Mouse (Mus musculus) right cerebral cortex, postnatal 36 days (tissue): ENCODE measurements at regions not wholly inside any gene's neighbourhood (a gene's known extent, or its start where the extent isn't known, plus 50 kb on each side); places are given as distances from the start of the nearest gene placed in this dataset.
A peak's percentile ranks its signal among the peaks of the same experiment; 100 is the strongest.

Experiments used
- DNase-seq, 2 experiments: peaks; one replicate each; pipeline ENCODE4 v3.0.0; 2022; ENCODE audit warnings: low spot score in 2 of 2, mixed read lengths in 1 of 2

DNA sequence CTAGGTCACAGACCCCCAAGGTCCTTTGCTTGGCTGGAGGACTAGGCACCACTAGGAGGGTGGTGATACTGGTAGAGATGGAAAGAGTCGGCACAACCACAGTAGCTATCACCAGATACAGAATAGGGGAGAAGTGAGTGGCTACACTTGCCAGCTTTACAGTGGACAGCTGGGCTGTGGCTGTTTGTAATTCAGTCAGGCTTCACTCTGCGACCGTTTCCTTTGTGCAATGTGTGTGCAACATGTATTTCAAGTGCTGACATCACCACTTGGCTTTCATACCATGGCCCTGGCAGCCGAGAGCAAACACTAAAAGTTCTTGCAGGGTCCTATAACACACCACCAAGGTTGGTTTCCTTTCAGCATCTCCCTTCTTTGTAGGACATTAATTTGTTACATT, 181.7 kb upstream of the Egln3 start:
- no peak for DNase-seq

DNA sequence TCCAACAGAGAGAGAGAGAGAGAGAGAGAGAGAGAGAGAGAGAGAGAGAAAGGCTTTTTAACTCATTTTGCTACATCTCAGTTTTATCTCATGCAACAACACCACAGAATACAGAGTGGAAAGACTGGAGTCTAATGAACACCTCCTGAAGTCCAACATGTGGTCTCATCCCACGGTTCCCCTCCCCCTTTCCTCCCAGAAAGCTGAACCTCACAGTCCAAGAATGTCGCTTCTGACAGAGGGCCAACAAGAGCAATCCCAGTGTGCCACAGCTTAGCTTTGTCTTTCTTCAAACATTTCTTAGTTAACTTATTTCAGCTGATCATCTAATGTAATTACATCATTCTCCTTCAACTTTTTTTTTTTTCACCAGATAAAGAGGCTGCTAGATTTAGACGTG, 180.5 kb upstream of the Egln3 start:
- DNase-seq = no peak

DNA sequence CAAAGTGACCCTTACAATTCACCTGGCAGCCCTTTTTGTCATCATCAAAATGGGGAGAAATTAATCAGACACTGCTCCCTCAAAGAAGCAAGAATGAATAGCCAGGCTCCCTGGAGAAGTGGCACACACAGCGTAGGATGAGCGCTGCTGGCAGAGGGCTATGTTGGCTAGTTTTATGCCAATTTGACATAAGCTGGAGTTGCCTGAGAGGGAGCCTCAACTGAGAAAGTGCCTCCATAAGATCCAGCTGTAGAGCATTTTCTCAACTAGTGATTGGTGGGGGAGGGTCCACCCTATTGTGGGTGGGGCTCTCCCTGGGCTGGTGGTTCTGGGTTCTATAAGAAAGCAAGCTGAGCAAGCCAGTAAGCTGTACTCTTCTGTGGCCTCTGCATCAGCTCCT, 179.3 kb upstream of the Egln3 start:
- DNase-seq = no peak

DNA sequence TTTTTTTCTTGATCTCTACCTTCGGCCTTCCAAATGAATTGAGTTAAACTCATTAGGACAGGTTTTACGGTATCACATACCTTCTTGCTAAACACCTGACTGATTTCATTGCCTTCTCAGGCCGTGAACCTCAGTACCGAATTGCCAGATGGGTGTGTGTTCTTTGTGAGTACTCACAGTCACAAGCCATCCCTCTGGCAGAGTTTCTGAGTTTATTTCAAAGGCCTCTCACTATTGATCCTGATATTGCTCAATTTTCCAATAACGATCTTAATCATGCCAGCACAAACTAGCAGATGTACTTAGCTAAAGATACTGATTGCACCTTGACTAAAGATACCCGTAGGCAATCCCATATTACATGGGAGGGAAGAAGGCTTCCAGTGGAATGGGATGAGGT, 178.4 kb upstream of the Egln3 start:
- DNase-seq = no peak

DNA sequence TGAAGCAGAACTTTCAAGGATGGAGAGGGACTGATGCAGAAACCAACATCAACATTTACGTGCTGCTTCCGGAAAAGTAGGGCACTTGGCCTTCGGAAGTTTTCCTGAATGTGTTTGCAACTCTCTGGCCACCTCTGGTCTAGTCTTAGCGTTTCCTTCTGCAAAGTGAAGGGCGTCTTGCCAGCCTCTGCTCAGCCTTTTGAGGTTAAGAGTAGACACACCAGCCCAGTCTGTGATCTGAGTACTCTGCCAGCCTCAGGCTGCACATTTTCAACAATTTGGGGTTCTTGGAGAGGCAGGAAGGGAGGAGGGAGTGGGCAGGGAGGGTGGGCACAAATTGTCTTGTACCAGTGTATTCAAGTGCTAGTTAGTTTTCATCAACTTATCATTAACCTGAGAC, 176.7 kb upstream of the Egln3 start:
- no peak for DNase-seq

DNA sequence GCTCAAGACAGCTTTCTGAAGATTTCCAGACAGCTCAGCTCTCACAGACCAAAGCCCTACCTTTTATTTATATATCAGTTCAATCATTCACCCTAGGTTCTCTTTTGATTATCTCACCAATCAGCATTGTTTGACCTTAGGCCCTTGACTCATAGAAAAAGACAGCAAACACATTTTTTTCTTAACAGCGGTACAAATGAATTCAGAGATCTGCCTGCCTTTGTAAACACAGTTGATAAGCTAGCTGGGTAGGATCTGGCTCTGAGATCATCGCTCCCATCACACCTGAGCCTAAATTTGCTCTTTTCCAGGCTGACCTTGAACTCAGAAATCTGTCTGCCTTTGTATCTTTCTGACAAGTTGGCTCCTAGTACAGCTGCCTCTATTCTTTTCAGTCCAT, 174.9 kb upstream of the Egln3 start:
- DNase-seq = no peak

DNA sequence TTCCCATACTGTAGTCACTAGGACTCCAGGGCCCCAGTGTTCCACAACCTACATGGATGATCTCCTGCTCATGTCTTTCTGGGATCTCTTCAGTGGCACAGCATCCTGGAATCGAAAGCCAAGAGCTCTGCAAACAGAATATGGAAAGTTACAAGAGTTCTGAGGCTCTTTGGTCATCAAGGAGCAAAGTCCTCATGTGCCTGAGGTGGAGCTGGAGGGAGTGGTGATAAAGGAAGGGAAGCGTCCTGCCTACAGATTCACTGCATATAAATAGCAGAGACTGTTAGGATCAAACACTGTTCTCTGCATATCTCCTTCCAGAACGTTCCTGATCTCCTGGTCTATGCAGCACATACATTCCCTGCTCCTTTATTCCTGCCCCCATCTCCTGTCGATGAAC, 170.4 kb upstream of the Egln3 start:
- no peak for DNase-seq

DNA sequence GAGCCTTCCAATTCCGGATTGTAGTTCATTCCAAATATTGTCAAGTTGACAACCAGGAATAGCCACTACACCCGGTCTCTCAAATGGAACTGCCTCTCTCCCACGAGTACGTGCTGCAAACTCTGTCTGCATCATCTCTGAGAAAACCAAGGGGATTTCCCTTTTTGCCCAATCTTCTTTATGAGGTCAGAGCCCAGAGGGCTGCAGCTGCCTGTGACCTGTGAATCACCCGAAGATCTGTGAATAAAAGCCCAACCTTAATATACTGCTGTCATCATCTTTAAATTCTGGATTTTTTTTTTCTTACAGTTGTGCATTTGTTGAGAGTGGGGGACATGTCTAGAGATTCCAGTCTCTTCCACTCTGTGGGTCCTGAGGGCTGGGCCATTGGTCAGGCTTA, 165.6 kb upstream of the Egln3 start:
- DNase-seq = no peak

DNA sequence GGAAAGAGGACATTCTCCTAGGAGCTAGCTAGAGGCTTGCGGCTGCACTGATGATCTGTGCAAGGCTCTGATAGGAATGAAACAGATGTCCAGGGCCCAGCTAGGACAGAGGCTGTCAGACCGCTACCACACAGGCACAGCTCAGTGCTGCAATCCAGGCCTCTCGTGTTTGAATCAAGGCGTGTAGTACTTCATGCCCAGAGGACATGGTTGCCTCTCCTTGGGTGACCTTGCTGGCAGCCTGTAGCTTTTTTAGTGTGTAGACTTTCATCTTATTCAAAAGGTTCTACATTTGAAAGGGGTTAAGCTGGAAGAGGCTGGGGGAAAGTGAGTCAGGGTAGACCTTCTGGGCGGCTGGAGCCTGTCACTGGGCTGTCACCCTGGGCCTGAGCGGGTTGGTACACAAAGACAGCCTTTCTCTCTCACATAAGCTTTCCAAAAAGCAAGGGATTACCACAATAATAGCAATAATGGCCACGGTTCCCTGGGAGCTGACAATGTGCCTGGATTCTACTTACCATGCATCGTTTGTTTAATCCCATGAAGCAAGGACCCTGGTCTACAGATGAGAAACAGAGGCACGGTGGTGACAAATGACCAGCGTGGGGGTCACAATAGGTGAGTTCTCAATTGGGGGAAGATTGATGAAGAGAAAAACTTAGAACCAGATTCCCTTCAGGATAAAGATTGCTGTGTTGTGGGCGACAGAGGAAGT, 160.9 kb upstream of the Egln3 start:
- DNase-seq = no peak

DNA sequence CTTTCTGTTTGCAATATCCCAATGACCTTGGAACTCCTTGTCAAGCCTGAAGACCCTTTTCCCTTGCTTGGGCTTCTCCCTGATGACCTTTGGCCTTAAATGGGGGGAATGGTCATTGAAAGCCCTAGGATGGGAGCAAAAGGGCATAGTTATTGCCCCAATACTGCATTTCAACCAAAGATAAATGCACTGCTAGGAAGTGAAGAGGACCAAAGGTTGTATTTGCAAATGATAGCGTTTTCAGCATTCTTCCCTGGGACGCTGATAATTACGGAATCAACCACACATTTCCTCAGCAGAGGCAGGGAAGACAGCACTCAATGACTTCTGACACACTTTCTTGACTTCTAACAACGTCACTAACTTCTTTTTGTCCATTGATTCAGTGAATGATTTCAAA, 158.1 kb upstream of the Egln3 start:
- no peak for DNase-seq

DNA sequence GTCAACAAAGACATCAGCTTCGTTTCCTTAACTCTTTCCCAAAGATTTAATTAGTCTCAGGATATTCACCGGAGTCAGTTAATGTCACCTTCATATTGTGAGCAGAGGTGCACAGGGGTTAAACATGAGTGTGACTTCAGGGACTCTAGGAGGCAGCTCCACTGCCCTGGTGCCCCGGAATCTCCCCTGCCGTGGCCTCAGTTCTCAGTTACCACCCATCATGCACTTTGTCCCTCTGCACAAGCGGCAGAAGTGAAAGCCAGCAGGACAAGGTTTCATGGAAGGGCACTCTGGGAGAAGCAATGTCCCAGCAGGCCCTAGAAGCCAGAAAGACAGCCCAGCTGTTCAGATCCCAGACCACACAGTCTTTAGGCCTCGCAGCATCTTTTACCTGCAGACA, 150.5 kb upstream of the Egln3 start:
- no peak for DNase-seq

DNA sequence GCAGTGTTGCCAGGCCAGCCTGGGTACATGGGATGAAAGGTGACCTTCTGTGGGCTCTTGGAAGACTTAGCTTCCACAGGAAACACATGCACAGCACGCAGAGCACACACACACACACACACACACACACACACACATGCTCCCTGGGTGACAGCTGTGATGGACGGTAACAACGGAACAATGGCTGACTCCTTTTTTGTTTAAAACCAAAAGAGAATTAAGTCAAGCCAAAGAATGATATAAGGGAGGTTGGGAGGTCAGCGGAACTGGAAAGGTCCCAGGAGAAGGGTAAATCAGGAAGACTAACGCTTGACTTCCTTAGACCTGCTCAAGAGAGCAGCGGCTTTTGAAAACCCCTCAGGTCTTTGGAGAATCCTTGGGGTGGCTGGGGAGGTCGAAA, 150.0 kb upstream of the Egln3 start:
- no peak for DNase-seq

DNA sequence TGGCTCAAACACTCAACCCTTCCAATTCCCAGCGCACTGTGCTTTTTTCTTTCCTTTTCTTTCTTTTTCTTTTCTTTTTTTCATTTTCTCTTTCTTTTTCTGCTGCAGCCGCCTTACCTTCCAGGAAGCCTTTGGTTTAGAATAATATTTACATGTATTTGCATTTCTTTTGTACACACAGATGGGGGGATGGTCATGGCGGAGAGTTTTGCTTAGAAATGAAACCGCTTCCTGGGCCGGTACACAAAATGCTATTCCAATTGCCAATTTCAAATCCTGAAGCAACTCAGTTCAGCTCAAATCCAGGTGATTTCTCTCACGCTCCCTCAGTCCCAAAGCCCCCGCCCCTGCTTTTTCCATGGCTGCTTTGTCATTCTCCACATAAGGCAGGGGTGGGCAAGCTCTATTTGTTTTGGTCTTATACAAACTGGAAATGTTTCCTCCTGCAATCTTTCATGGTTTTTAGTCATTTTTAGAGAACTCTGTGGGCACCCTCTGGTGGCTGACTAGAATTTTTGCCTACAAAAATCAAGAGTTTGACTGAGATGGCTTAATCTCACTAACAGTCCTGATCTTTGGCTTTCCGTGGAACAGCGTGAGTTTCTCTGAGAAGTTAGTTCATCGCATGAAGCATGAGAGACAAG, 149.4 kb upstream of the Egln3 start:
- DNase-seq = peak in 1 of 2 experiments; percentile 6

DNA sequence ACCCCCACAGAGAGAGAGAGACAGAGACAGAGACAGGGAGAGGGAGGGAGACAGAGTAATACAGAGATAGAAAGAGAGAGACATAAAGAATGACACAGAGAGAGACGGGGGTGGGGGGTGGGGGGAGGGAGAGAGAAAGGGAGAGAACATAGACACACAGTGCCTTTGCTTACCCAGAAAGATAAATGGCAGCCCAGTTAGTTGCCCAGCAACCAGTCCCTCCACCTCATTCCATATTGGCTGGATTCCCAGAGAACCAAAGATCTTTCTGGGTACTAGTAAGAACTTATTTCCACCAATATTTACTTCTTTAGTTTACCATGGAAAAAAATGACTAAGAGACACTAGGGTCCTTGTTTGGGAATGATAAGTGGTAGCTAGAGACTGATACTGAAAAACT, 146.6 kb upstream of the Egln3 start:
- DNase-seq = no peak

DNA sequence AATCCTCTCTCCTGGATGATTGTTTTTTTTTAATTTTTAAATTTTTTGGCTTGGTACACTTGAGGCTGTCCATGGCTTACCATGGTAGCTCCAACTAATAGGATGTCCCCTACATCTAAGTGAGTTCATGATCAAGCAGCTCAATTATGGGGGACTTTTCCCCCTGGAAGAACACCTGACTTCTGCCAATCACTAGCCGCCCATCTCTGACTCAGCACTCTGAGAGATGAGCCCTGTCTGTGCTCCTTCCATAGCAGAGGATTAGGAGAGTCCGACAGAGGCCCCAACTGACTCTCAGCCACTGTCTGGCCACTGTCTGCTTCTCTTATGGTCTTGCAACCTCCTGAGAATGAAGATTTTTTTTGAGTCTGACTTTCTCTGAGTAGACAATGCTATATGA, 145.7 kb upstream of the Egln3 start:
- no peak for DNase-seq

DNA sequence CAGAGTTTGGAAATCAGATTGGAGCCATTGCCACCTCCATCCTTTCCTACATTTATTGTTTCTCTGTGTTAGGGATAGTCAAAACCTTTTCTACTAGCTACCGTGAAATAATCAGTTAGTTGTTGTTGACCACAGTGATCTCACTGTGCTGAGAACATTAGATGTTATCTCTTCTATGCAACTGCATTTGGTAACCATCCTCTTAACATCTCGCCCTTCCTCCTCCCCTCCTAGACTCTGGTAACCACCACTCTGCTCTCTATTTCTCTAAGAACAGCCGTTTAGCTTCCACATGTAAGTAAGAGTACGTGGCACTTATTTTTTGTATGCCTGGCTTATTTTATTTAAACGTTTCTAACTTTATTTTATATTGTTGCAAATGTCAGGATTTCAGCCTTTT, 139.8 kb upstream of the Egln3 start:
- no peak for DNase-seq

DNA sequence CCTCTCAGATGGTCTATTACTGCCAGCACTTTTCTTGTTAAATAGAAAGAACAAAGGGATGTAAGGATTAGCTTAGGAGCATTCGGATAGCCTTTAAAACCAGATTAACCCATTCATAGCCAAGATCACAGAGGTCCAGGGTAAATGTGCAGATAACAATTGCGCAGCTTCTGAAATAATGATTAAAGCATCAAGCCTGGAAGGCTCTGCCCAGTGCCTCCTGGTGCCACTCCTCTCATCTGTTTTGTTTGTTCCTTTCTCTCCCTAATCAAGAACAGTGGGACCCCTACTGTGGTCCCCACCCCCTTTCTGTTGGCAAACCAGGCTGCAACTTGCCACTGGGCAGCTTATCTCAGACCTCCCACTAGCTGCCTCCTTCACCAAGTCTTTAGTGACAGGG, 131.8 kb upstream of the Egln3 start:
- no peak for DNase-seq

DNA sequence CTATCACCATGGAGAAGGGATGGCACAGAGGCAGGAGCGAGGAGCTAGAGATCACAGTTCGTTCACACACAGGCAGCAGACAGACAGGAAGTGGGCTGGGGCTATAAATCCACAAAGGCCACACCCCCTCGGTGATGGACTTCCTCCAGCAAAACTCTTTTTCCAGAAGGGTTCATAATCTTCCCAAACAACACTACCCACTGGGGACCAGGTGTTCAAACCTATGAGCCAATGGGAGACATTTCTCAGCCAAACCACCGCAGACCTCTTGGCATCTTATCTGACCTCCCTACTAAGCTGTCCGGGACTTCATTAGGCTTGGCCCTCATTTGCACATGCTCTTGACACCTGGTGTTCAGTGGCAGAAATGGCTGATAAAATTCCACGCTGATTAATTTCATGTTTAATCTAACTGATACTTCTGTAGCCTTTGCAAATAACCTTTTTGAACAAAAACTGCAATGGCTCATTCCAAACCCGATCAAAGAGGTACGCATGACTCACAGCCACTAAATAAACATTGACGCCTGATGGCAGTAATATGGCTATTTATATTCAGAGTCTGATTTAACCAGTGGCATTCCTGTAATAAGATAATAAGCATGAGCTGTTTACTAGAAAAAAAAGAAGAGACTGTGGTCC, 131.0 kb upstream of the Egln3 start:
- no peak for DNase-seq

DNA sequence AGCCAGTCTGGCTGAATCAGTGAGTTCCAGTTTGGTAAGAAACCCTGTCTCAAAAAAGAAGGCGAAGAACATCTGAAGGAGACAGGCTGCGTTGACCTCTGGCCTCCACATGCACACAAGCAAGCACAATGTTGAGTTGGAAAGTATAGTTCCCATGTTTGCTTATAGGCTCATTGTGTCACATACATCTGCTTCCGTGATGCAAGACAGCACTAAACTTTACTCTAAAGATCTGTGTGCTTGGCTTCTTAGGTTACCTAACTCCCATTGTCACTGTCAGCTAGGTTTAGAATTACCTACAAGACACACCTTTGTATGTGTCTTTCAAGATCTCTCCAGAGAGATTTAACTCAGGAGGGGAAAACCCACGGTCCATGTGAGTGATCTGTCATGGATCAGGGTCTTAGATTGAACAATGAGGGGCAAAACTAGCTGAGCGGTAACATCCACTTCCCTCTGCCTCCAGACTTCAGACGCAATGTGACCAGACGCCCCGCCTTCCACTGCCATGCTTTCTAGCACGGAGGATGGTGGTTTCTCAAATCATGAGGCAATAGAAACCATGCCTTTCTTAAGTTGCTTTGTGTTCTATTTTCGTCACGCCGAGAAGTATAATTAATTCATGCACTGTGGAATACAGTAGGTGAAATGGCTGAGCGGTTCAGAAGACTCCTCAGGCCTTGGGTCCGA, 130.1 kb upstream of the Egln3 start:
- no peak for DNase-seq

DNA sequence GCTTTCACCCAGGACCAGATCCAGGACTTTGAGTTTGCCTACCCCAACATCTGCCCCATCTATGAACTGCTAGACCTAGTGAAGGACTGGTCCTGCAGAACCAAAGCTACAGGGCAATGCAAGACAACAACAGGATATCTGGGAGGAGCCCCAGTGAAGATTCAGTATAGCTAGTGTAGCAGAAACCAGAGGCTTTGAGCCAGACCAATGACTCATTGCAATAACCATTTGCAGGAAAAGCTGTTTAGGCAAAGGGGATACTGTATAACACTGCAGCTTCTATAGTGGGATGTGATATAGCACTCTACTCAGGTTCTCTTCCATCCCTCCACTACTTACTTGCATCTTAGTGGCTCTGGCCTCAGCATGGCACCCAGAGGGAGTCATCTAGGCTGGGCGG, 123.8 kb upstream of the Egln3 start:
- DNase-seq = no peak

DNA sequence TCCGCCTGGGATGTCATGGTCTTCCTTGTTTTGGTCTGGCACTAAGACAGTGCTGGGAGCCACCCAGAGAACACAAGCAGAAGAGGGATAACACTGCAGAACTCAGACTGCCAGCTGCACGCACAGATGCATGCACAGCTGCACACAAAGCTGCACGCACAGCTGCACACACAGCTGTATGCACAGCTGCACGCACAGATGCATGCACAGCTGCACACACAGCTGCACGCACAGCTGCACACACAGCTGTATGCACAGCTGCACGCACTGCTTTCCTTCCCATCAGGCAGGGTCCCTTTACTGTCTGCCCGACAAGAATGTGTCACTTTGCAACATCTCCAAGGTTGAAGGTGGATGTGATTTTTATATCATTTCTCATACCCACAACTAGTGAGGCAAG, 122.9 kb upstream of the Egln3 start:
- no peak for DNase-seq

DNA sequence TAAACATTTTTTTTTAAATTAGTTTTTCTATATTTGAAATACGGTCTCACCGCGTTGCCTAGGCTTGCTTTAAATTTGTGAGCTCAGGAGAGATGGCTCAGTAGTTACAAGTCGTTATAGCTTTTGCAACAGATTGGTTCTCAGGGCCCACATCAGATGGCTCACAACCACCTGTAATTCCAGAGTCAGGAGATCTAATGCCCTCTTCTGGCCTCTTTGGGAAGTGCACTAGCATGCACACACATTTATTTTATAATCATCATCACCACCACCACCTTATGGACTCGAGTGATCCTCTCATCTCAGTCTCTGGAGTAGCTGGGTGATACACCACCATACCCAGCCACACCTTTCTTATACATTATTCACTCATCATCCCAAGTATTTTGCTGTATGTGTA, 116.9 kb upstream of the Egln3 start:
- no peak for DNase-seq

DNA sequence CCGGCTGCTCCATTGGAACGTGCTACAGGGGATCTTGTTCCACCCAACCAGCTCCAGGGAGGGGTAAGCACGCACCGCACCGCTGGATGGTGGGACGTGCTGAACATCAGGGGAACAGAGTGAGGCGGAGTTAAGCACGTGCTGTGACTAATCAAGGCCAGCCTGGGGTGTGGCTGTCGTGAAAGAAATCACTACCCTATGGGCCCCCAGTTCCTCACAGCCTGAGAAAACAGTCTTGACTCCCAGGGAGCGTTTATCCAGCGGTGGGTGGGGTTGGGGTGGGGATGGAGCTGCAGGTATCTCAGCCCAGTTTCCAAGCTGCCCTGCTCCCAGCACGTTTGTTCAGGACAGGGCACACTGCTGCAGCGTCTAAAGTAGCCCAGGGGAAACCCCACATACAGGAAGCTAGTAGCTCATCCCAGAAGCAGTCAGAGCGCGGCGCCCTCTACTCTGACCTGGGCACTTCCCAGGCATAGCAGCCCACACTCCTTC, 113.4 kb upstream of the Egln3 start:
- DNase-seq = no peak
